Mouse (Mus musculus) layer of hippocampus, adult 18-20 months (tissue): ENCODE measurements around the gene Best1. TPM values are rescaled to one million over a fixed set of nuclear protein-coding genes. Genes with fewer than 3 reads are reported as not detected.
"Not testable (repeated sequence)": the region's sequence is repeated elsewhere in the genome, so short reads cannot be mapped to it uniquely, and the experiment has no call there.

Source experiments
- DNase-seq, 2 experiments: peaks; one replicate each; pipeline ENCODE4 v3.0.0; 2022; ENCODE audit warnings: low spot score in 2 of 2
- total RNA-seq, 2 experiments: library from RNA; stranded (reverse); gene quantifications; 2 replicates each; pipeline ENCODE4 v1.2.3; 2021

Gene Best1
- total RNA-seq, 2 experiments from 2014 or later, result 1.2 to 1.7 TPM

DNA sequence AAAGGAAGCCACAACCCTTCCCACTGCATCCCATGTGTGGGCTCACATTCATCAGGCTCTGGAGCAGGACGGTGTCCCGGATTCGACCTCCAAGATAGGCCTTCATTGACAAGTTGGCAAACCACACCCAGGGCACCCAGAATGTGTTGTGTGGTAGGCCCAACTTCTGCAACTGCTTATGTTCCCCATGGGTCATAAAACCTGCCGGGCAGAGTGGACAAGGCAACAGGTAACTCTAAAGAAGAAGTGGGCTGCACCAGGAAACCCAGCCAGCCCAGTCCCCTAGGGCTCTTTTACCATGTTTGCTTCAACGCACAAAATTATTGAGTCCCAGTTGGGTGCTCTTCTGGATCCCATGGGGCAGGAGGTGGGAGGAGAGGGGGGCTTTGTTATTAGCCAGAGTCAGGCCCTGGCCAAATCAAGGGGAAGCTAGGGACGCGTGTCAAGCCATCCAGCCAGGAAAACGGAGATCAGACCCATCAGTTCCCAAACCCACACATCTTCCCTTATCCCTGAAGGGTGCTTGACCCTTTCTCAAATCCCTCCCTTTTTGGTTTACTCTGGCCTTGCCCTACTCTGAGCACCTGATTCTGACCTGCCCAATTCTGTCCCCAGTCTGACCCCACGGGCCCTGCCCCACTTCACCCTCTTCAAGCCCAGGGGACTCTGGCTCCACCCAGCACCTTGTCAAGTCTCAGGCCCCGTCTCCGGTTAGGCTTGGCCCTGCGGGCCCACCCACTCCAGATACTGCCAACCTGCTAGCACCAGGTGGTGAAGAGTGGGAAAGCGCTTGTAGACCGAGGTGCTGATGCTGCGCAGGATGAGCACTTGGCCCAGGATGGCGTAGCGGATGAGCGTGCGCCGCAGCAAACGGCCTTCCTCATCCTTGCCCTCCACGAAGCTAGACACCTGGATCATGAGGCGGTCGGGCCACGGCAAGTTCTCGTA is 9.1 kb downstream of the Best1 start:
- no peak for DNase-seq

DNA sequence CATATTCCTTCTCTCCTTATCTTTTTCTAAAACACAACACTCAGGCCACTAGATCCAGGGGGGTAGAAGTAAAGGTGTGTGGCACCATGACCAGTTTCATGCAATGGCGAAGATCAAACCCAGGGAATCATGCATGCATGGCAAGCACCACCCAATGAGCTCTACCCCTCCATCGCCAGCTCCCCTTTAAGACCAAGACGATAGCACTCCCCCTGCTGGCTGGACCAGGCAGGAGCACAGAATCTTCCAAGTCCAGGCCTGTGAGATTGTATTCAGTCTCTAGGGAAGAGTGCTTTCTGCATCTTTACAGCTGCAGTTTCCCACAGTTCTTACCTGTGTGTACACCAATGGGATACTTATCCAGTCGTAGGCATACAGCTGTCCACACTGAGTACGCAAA is 10.1 kb downstream of the Best1 start:
- DNase-seq, result peak; percentile 60 to 87

DNA sequence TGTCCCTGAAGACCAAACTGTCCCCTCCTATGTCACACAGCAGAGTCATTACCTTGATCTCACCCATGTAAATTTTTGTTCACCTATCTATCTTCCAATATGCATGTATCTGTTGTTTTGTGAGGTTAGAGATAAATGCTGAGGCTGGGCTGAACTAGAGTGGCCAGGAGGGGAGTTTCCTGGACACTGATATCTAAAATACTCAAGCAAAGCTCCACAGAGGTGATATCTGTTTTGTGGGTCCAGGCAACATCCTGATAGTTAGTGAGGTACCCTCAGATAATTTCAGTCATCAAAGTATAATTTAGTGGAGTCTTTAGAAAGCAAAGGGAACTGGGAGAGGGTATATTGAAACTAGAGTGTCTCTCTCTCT is 11.6 kb downstream of the Best1 start:
- DNase-seq, result no peak

DNA sequence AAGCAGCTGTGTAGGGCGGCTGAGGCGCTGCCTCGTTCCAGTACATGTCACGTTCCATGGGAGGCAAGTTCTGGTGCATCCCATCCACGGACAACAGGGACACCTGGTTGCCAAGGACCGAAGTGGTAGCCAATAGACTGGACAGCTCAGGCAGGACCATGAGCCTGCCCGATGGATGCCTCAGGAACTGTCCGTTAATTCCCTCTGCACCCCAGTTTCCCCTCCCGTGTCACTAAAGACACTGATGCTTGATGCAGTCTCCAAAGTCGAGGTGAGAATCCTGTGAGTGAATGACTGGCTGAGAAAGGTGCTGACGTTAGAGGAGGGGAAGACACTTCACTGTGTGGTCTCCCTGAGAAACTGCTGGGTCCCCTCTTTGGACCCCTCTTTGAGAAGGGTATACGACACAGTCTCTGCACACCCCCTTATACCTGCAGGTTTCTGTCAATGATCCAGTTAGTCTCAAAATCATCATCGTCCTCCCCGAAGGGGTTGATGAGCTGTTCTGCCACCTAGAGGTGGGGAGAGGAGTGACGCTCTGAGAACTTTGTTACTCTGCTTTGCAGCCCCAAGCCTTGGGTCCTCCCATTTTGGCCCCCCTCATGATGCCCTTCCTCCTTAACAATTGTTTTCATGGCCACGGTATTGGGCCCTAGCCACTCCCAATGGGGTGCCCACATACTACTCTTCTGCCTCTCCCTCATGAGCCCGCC is 12.1 kb downstream of the Best1 start:
- peak in 1 of 2 experiments; percentile 40 for DNase-seq

DNA sequence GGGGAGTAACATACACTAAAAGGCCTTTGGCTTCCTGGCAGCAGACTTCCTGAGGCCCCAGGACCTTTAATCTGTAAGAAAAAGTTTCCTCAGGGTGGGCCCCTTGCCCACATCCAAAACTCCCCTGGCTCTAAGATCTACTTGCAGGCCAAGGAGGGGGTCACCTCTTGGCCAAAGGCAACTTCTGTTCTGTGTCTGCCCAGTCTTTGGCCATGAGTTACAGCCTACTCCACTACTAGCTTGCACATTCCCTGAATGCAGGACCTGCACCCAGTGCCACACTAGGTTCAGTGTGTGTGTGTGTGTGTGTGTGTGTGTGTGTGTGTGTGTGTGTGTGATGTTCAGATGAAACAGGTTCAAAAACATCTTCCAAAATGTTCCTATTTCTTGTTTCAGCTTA is 13.8 kb downstream of the Best1 start:
- no peak for DNase-seq

DNA sequence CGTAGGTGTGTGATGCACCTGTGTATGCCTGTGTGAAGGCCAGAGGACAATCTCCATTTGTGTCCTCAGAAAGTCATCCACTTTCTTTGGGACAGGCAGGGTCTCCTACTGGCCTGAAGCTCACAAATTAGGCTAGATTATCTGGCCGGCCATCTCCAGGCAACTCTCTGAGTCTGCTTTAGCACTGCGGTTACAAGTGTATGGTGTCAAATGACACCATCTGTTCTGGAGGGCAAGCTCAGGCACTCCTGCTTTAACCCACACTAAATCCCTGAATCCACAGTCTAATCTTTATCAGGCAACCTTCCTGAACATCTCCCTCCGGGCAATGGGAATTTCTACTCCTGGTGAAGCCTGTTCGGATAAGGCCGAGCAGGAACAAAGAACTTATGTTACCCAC is 14.2 kb downstream of the Best1 start:
- DNase-seq, result no peak

DNA sequence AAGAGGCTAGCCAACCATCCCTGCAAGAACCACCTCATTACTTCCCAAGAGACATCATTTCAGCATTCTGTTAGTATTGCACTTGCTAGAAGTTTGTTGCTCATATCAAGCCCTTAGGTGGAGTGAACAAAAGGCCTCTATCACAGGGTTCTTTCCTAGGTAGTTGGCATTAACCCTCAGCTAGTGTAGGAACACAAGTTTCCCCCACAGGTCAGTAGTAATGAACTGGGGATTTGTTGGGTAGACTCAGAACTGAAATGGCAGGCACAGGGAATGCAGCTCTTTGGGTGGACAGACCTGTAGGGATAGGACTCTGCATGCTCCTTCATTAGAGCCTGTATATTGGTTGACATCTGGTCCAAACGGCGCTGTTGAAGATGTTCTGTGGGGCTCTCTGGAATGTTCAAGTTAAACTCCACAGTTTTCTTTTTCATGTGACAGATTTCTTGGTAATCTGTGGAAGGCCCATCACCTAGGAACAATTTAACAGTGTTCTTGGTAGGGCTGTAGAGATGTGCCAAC is 15.5 kb downstream of the Best1 start:
- no peak for DNase-seq

DNA sequence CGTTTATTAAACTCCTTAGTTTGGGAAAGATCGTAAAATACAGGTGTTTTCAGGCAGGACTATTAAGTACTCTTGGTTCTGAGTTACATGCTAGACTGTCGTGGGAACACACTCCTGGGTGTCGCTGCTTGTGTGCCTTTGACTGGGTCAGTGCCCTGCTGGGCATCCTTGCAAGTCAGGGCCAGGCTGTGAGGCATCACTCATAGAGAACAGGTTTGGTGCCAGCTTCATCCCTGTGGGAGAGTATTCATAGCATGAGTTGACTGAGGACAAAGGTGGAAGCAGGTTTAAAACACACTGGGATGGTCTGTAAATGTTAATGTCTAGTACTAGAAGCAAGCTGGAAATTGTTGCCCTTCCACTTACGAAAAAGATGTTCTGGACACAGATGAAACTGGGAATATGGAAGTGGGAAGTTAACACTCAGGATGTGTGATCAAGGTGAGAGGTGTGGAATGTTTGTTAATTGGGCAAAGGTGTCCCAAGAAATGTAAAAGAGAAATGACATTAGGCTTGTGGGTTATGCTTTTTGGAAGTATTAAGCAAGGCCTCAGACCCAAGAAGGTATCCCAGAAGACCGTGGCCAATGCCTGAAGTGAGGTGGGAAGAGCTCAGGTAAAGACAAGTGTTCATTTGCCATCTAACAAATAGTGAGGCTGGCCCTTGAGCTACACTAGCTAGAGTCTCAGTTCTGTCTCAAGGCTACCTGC is 16.1 kb downstream of the Best1 start:
- DNase-seq, result no peak

DNA sequence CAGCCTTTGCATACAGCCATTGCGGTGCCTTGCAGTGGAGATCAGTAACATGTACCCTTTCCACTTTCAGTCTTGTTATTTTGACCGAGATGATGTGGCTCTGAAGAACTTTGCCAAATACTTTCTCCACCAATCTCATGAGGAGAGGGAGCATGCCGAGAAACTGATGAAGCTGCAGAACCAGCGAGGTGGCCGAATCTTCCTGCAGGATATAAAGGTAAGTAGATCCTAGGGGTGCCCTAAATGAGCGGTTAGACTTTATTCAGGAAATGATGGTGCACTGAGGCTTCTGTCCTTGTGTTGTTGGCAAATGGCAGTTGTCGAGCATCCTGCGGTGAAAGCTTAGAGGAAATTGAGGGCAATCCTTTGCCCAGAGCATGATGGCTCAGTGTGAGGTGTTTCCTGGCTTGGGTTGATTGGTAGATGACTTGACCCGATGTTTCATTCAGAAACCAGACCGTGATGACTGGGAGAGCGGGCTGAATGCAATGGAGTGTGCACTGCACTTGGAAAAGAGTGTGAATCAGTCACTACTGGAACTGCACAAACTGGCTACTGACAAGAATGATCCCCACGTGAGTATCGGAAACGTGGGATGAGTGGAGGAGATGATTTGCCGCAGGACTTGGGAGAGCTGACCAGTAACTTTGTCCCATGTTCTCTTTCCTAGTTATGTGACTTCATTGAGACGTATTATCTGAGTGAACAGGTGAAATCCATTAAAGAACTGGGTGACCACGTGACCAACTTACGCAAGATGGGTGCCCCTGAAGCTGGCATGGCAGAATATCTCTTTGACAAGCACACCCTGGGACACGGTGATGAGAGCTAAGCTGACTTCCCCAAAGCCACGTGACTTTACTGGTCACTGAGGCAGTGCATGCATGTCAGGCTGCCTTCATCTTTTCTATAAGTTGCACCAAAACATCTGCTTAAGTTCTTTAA is 17.1 kb downstream of the Best1 start:
- DNase-seq, result no peak

DNA sequence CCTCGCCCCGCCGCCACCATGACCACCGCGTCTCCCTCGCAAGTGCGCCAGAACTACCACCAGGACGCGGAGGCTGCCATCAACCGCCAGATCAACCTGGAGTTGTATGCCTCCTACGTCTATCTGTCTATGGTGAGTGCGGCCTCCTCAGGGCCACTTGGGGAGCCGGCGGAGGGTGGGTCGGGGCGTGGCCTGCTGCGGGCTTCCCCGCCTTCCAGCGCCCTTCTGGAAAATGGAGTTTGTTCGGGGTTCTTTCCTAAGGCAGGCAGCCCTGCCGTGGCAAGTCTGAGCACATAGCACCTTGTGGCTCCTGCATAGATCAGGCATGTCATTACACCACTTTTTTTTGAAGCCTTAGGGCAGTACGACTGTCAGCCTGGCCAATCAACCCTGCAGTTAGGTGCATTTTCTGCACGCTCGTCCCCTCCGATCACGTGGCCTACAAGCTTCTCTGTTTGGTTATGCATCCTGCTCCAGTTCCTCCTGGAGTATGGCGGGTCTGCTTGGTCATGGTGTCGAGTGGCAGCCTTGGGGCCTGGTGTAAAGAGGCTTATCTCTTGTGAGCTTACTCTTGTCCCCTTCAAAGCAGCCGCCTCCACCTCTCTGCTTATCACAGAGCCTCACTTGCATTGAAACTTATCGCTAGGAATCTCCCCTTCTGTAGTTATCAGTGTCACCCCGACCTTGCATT is 18.4 kb downstream of the Best1 start:
- DNase-seq, result peak; percentile 60 to 71

DNA sequence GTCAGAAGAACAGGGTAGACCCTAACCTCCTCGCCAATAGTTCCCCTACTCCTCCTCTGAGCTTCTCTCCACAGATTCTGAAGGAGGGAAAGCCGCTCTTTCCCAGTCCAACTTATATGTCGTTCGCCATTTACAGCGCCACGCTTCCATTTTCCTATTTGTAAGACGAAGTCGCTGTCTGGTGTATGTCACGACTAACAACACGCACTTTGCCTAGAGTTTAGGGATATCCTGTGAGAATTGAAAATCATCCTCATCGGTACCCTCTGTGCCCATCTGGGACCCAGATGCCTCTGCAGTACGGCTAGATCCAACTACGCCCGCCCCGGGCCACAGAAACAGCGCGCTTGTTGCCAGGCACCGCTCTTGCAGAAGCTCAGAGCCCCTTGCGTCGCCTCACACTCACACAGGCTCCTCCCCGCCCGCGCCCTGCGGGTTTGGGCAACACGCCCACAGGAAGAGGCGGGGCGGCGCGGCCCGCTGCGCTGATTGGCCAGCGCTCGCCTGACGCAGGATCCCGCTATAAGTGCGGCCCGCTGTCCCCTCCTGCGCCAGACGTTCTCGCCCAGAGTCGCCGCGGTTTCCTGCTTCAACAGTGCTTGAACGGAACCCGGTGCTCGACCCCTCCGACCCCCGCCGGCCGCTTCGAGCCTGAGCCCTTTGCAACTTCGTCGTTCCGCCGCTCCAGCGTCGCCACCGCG is 19.1 kb downstream of the Best1 start:
- DNase-seq, result peak; percentile 97 to 98

DNA sequence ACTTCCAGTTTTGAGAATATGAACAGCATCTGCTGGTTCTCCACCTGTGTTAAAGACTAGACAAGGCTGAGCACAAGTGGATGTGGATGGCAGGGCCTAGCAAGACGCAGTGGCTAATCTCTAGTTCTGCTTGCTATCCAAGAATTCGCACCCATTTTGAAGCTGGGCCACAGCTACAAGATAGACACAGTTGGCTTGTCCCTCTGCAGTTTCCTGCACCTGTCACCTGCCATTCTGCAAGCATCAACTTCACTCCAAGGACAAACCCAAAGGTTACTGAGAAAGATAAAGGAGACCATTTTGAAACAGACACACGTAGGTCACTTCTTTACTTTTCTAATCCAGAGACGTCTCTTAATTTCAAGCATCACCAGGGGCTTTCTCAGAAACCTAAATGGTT is 19.8 kb downstream of the Best1 start:
- DNase-seq, result no peak

DNA sequence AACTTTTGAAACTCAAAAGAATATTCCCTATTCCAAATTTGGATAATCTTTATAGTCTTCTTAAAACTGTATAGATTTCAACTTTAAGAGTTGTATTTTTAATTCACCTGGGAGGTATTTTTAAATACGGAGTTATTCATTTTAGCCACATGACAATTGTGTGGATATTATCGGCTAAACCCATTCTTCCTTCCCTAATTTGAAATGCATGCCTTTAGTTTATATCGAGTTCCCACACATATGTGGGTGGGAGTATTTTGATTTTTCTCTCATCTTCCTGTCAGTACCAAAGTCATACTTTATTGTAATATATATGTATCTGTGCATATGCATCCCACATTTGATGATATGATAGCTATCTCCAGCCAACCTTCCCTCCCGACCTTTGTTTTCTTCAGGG is 21.2 kb downstream of the Best1 start, which contains the start of gene Fth1:
TSS of gene Fth1 (plus strand) at position 341 of the 400 bp plus-strand sequence.
- no peak for DNase-seq

DNA sequence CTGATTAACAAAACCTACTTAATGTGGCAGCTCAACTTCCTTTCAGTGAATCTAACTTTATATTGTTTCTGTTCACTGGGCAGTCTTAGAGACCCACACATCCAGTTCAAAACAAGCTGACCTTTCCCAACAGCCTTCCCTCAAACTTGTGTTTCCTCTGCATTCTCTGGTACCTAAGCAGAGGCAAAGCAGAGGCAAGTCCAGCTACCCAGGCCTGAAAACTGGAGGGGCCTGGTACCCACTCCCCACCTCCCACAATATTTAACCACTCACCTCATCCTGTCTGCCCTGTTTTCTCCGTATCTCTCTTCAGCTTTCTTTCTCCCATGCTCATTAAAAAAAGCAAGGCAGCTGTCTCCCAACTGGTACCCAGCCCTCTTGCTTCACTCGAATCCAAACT is 22.3 kb downstream of the Best1 start:
- DNase-seq, result no peak

DNA sequence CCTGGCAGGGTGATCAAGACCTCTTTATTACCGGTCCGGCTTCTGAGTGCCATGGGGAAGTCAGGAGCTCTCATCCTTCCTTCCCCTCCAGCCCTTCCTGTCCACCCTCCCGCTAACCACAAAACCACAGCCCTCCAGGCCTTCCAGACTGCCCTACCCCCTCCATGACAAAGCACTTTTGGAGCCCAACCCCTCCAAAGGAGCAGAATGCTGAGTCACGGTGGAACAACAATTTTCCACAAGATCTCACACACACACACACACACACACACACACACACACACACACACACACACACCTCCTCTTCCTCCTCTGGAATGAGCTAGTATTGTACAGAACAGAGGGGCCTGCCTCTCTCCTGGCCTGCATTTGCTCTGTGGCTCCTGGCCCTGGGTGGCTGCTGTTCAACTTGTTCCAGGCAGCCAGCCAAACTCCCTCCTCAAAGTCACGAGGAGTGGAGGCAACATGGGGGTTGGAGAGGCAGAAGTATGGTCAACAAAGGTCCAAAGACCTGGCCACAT is 22.9 kb downstream of the Best1 start:
- DNase-seq, result peak; percentile 47 to 85

DNA sequence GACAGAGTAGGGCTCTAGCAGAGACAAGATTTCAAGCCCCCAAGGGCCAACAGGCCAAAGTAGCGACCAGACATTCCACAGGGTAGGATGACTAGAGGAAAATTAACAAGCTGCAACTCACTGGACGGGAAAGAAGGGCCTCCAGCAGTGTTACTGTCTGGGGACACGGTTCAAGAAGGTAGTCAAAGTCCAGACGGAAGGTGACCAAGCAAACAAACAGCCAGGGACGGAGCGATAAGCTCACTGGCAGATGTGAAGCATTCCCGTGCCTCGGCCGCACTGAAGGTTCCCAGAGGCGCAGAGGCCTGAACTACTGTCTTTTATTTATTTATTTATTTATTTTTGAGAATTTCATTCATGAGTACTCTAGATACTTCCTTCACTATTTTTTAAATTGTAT is 24.3 kb downstream of the Best1 start:
- no peak for DNase-seq

DNA sequence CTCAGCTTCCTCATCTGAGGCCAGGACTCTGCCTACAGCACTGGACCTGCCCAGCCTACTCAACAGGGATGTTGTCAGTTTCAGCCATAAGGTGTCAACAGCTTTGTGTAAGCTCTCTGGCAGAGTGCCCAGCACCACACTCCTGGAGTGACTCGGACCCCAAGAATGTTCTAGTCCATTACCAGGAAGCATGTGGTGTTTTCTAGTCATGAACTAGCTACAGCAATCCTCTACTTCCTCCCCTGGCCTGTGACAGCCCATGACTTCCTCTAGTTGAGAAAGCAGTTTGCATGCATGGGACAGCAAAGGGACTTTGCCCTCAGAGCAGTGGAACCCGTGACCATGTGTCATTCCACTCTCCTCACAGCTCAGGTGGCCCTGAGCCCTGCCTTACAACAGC is 26.6 kb downstream of the Best1 start:
- not testable (repeated sequence) for DNase-seq

DNA sequence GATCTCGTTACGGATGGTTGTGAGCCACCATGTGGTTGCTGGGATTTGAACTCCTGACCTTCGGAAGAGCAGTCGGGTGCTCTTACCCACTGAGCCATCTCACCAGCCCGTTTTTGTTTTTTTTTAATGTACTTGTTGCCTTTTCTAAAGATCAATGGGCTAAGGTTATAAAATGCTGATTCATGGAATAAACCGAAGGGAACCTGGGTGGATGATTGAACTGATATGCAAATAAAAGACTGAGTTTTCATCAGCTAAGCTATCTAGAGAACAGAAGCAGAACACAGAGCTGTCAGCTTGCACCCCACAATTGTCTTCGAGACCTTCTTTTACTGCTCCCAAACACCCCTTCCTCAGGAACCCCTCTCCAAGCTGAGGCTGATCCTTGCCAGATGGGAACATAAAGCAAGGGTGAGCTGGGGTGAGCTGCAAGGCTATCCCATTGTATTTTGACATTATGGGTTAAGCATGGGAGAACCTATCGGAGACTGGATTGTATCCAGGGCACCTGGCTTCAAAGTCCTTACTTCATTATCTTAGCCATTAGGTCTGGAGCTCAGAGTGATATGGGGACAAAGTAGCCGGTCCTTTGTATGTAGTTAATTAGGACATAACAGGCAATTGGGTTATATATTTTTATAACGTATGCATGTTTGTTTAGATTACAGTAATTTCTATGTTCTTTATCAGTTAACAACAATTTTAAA is 33.2 kb downstream of the Best1 start:
- DNase-seq, result no peak
